Mouse (Mus musculus) kidney, adult 8-10 months (tissue): ENCODE measurements around the gene Tspan1.
A peak's percentile ranks its signal among the peaks of the same experiment; 100 is the strongest.

ENCODE experiments used
- DNase-seq, 2 experiments: peaks; one replicate each; pipeline ENCODE4 v3.0.0; 2022

Tspan1 gene

DNA sequence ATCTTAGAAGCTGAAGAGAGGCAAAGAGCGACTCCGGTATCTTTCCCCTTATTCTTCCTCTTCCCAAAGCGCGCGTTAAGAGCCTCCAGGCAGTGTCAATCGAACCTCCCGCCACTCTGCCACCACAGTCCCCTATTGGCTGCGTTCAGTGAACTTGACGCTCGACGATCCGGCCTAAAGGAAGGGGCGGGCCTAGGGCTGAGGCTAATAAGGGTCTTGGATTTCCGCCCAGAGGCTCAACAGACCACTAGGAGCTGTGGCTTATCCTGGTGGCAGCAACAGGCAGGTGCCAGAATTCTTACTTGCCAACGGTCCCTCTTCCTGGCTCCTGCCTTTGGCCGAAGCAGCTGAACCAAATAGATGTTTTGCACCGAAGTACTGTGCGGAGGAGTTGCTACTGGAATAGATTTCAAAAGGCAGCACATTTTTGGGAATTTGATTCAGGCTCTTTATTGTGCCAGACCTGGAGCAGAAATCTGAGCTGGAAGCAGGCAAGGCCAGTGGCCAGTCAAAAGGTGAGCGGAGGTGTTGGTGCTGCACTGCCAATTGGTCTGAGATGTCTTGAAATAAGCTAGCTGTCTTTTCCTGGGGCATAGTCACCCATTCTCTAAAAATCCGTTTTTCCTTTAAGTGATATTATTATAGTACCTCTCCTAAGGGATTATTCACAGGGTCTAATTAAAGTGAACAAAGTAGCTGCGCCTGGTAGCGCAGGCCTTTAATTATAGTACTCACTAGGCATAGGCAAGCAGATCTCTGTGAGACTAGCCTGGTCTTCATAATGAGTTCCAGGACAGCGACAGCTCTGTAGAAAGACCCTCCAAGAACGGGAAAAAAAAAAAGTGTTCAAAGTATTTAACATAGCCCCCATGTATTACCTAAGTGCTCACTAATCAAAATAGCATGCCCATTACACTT lies 43.5 kb downstream of the Tspan1 start, which contains the start of the genes Rad54l and Pomgnt1:
TSS of gene Rad54l (minus strand) at position 89 of the 918 bp plus-strand sequence.
TSS of gene Pomgnt1 (plus strand) at position 239 of the 918 bp plus-strand sequence.
- peak; percentile 77 to 81 for DNase-seq

DNA sequence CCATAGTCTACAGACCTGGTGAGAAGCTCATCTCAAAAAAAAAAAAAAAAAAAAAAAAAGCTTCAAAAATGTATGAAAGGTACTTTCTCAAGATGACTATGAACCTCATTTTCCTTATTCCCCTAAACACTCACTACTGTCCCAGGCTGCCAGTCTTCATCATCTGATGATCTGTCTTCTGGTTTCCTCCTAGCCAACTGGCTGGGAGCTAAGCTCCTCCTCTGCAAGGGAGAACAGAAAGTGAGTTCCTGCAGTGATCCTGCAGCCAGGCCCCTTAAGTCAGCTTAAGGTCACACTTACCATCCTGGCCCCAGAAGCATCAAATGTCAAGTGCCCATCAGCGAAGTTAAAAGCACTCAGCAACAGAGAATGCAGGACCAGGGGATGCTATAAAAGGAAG lies 44.6 kb downstream of the Tspan1 start:
- no peak for DNase-seq
